Mouse (Mus musculus): ENCODE data around the gene Epas1. TPM values are rescaled to one million over a fixed set of nuclear protein-coding genes. Genes with fewer than 3 reads are reported as not detected.

Epas1 gene
- 4.0 and 4.3 TPM in 2 replicates for polyA plus RNA-seq (2015; fragmentation: Nextera tagmentation; extraction: Ambion mirVana)

- Histone ChIP-seq H3K36me3 (no peaks in the 10 kb centered on the region), H3K4me1 (replicated peaks) (peaks cover 30% of the 10 kb centered on the region), H3K9ac (replicated peaks) (peak within 1 kb of the TSS; percentile 54), H3K4me3 (replicated peaks) (peak within 1 kb of the TSS; percentile 53), H3K9me3 (no peaks in the 10 kb centered on the region), H3K4me2 (replicated peaks) (peak within 1 kb of the TSS; percentile 91), H3K27me3 (peaks cover 74% of the 10 kb centered on the region), H3K27ac (no peak within 1 kb of the TSS)
- under 1% methylated on average over 47 of the region's 60 CpGs for WGBS
- peak; percentile 90 for ATAC-seq
Observed at GRCm38 (mm10) chr17:86753130-86753821, at the start of gene Epas1. Gene Epas1, plus strand, starts transcription at chr17:86753700.

GRCm38 (mm10) chr17:86705236-86705635 lies 48.3 kb upstream of the Epas1 start:
- Histone ChIP-seq H3K4me1 (replicated peaks) (no peaks in the 10 kb centered on the region), H3K9ac (replicated peaks) (no peak overlapping the region), H3K4me3 (replicated peaks) (no peak overlapping the region), H3K27me3 (no peaks in the 10 kb centered on the region), H3K27ac (no peak overlapping the region), H3K4me2 (replicated peaks) (no peak overlapping the region), H3K36me3 (no peaks in the 10 kb centered on the region), H3K9me3 (no peaks in the 10 kb centered on the region)
- no peak for ATAC-seq
- 91% methylated on average over 3 of the region's 3 CpGs for WGBS

- Histone ChIP-seq H3K27me3 (no peaks in the 10 kb centered on the region), H3K9me3 (no peaks in the 10 kb centered on the region), H3K36me3 (no peaks in the 10 kb centered on the region), H3K4me3 (replicated peaks) (no peak overlapping the region), H3K4me1 (replicated peaks) (no peaks in the 10 kb centered on the region), H3K9ac (replicated peaks) (no peak overlapping the region), H3K27ac (no peak overlapping the region), H3K4me2 (replicated peaks) (no peak overlapping the region)
- ATAC-seq = no peak
- WGBS = 94% methylated on average over 1 of the region's 1 CpGs
Observed at GRCm38 (mm10) chr17:86706467-86706866, 47.0 kb upstream of the Epas1 start.

- no peak for ATAC-seq
- WGBS = 82% methylated on average over 8 of the region's 8 CpGs
Observed at GRCm38 (mm10) chr17:86709803-86710202, 43.7 kb upstream of the Epas1 start.

GRCm38 (mm10) chr17:86710379-86710778 lies 43.1 kb upstream of the Epas1 start:
- Histone ChIP-seq H3K27ac (no peak overlapping the region), H3K4me1 (replicated peaks) (no peaks in the 10 kb centered on the region), H3K4me2 (replicated peaks) (no peak overlapping the region), H3K36me3 (no peaks in the 10 kb centered on the region), H3K9me3 (no peaks in the 10 kb centered on the region), H3K4me3 (replicated peaks) (no peak overlapping the region), H3K27me3 (no peaks in the 10 kb centered on the region), H3K9ac (replicated peaks) (no peak overlapping the region)
- no peak for ATAC-seq
- 87% methylated on average over 8 of the region's 8 CpGs for WGBS

More at GRCm38 (mm10) chr17:86709803-86710202, 43.7 kb upstream of the Epas1 start:
- Histone ChIP-seq H3K9ac (replicated peaks) (no peak overlapping the region), H3K4me3 (replicated peaks) (no peak overlapping the region), H3K27me3 (no peaks in the 10 kb centered on the region), H3K4me1 (replicated peaks) (no peaks in the 10 kb centered on the region), H3K9me3 (no peaks in the 10 kb centered on the region), H3K4me2 (replicated peaks) (no peak overlapping the region), H3K36me3 (no peaks in the 10 kb centered on the region), H3K27ac (no peak overlapping the region)

GRCm38 (mm10) chr17:86711949-86712348 lies 41.6 kb upstream of the Epas1 start:
- ATAC-seq = no peak
- WGBS = 89% methylated on average over 5 of the region's 5 CpGs
- Histone ChIP-seq H3K27ac (no peak overlapping the region), H3K36me3 (no peaks in the 10 kb centered on the region), H3K9ac (replicated peaks) (no peak overlapping the region), H3K27me3 (no peaks in the 10 kb centered on the region), H3K4me1 (replicated peaks) (no peaks in the 10 kb centered on the region), H3K4me3 (replicated peaks) (no peak overlapping the region), H3K9me3 (no peaks in the 10 kb centered on the region), H3K4me2 (replicated peaks) (no peak overlapping the region)

GRCm38 (mm10) chr17:86712601-86713000 lies 40.9 kb upstream of the Epas1 start:
- Histone ChIP-seq H3K27me3 (no peaks in the 10 kb centered on the region), H3K9me3 (no peaks in the 10 kb centered on the region), H3K4me2 (replicated peaks) (no peak overlapping the region), H3K27ac (no peak overlapping the region), H3K4me3 (replicated peaks) (no peak overlapping the region), H3K36me3 (no peaks in the 10 kb centered on the region), H3K4me1 (replicated peaks) (no peaks in the 10 kb centered on the region), H3K9ac (replicated peaks) (no peak overlapping the region)
- ATAC-seq = no peak
- WGBS = 93% methylated on average over 8 of the region's 8 CpGs

GRCm38 (mm10) chr17:86713591-86713990 lies 39.9 kb upstream of the Epas1 start:
- no peak for ATAC-seq
- H3K27me3 ChIP-seq = no peaks in the 10 kb centered on the region
- H3K9me3 ChIP-seq = no peaks in the 10 kb centered on the region
- no peak overlapping the region for H3K27ac ChIP-seq
- 41% methylated on average over 8 of the region's 8 CpGs for WGBS
- H3K4me2 ChIP-seq (replicated peaks) = no peak overlapping the region
- H3K9ac ChIP-seq (replicated peaks) = no peak overlapping the region
- no peaks in the 10 kb centered on the region for H3K4me1 ChIP-seq (replicated peaks)
- no peaks in the 10 kb centered on the region for H3K36me3 ChIP-seq
- no peak overlapping the region for H3K4me3 ChIP-seq (replicated peaks)

- H3K36me3 ChIP-seq = no peaks in the 10 kb centered on the region
- WGBS = 76% methylated on average over 8 of the region's 8 CpGs
Observed at GRCm38 (mm10) chr17:86724786-86725415, 28.6 kb upstream of the Epas1 start.

GRCm38 (mm10) chr17:86726480-86726879 lies 27.0 kb upstream of the Epas1 start:
- Histone ChIP-seq H3K9ac (replicated peaks) (no peak overlapping the region), H3K4me2 (replicated peaks) (no peak overlapping the region), H3K9me3 (no peaks in the 10 kb centered on the region), H3K36me3 (no peaks in the 10 kb centered on the region), H3K27me3 (peaks cover 2% of the 10 kb centered on the region; the same call in 1 of the 2 replicates), H3K27ac (no peak overlapping the region), H3K4me1 (replicated peaks) (no peaks in the 10 kb centered on the region), H3K4me3 (replicated peaks) (no peak overlapping the region)
- ATAC-seq = no peak
- WGBS = 83% methylated on average over 7 of the region's 7 CpGs

More at GRCm38 (mm10) chr17:86724786-86725415, 28.6 kb upstream of the Epas1 start:
- Histone ChIP-seq H3K4me2 (replicated peaks) (no peak overlapping the region), H3K9me3 (no peaks in the 10 kb centered on the region), H3K4me1 (replicated peaks) (no peaks in the 10 kb centered on the region), H3K27ac (no peak overlapping the region), H3K27me3 (peaks cover 2% of the 10 kb centered on the region; the same call in 1 of the 2 replicates), H3K4me3 (replicated peaks) (no peak overlapping the region), H3K9ac (replicated peaks) (no peak overlapping the region)
- no peak for ATAC-seq

- H3K27ac ChIP-seq = no peak overlapping the region
- H3K4me2 ChIP-seq (replicated peaks) = no peak overlapping the region
- H3K9ac ChIP-seq (replicated peaks) = no peak overlapping the region
- H3K4me3 ChIP-seq (replicated peaks) = no peak overlapping the region
- WGBS = 84% methylated on average over 7 of the region's 7 CpGs
- no peak for ATAC-seq
- peaks cover under 1% of the 10 kb centered on the region for H3K4me1 ChIP-seq (replicated peaks)
- no peaks in the 10 kb centered on the region for H3K36me3 ChIP-seq
- H3K9me3 ChIP-seq = no peaks in the 10 kb centered on the region
- H3K27me3 ChIP-seq = peaks cover 2% of the 10 kb centered on the region; the same call in 1 of the 2 replicates
Observed at GRCm38 (mm10) chr17:86727031-86727430, 26.5 kb upstream of the Epas1 start.

- Histone ChIP-seq H3K4me3 (replicated peaks) (no peak overlapping the region), H3K9ac (replicated peaks) (no peak overlapping the region), H3K4me1 (replicated peaks) (peaks cover 3% of the 10 kb centered on the region), H3K9me3 (no peaks in the 10 kb centered on the region), H3K27ac (no peak overlapping the region), H3K4me2 (replicated peaks) (no peak overlapping the region), H3K27me3 (peaks cover 2% of the 10 kb centered on the region; the same call in 1 of the 2 replicates), H3K36me3 (no peaks in the 10 kb centered on the region)
- 86% methylated on average over 6 of the region's 6 CpGs for WGBS
- ATAC-seq = no peak
Observed at GRCm38 (mm10) chr17:86731273-86731672, 22.2 kb upstream of the Epas1 start.
